Mouse (Mus musculus) stomach, embryonic 16.5 days (tissue): ENCODE results near the gene Mrpl33. TPM values are rescaled to one million over a fixed set of nuclear protein-coding genes. Genes with fewer than 3 reads are reported as not detected.

Experiments
- ATAC-seq: fragments of 200-750 bp; cut with Nextera tagmentation; 2 replicates; pipeline ENCODE4 v1.8.0; 2017; ENCODE audit warnings: moderate number of reproducible peaks, moderate TSS enrichment; ENCODE audit not compliant: insufficient read depth, low FRiP score
- H3K27ac ChIP-seq: fragments of 300-500 bp; sonication (generic); 2 replicates; pipeline ENCODE4 v1.5.1; 2014; ENCODE audit warnings: low read length
- H3K27me3 ChIP-seq: fragments of 300-500 bp; sonication (generic); 2 replicates; pipeline ENCODE4 v1.6.1; 2014; ENCODE audit warnings: low read length, control low read depth, mixed read lengths; ENCODE audit not compliant: control insufficient read depth, insufficient read depth
- H3K36me3 ChIP-seq: fragments of 300-500 bp; sonication (generic); 2 replicates; pipeline ENCODE4 v1.6.1; 2014; ENCODE audit warnings: low read length; ENCODE audit not compliant: control insufficient read depth, insufficient read depth
- H3K4me1 ChIP-seq: fragments of 300-500 bp; sonication (generic); 2 replicates; pipeline ENCODE4 v1.6.1; 2014; ENCODE audit warnings: low read length, control low read depth, mixed read lengths; ENCODE audit not compliant: control insufficient read depth, insufficient read depth
- H3K4me2 ChIP-seq: fragments of 300-500 bp; sonication (generic); 2 replicates; pipeline ENCODE4 v1.6.1; 2014; ENCODE audit warnings: low read depth, low read length, mixed read lengths
- H3K4me3 ChIP-seq: fragments of 300-500 bp; sonication (generic); replicated peaks from 2 replicates; pipeline ENCODE4 v1.5.1; 2014; ENCODE audit warnings: mild to moderate bottlenecking, low read length
- H3K9ac ChIP-seq: fragments of 300-500 bp; sonication (generic); 2 replicates; pipeline ENCODE4 v1.6.1; 2014; ENCODE audit warnings: low read length
- H3K9me3 ChIP-seq: fragments of 300-500 bp; sonication (generic); replicated peaks from 2 replicates; pipeline ENCODE4 v1.6.1; 2016; ENCODE audit warnings: low read length, control low read depth; ENCODE audit not compliant: control insufficient read depth
- WGBS: fragments of 180-500 bp; shearing (Covaris S2); extraction: QIAGEN DNeasy Blood & Tissue Kit; methylation state at CpG from one replicate; pipeline ENCODE4 v1.1.7; 2014; 5-methylcytosine and 5-hydroxymethylcytosine counted together
- microRNA-seq: library from miRNA; unstranded; fragments of <30 nt; microRNA quantifications from one replicate; pipeline ENCODE4, GENCODE M21; 2016
- polyA plus RNA-seq: library from polyadenylated mRNA; unstranded; fragments of >200 nt; fragmentation: Nextera tagmentation; extraction: Ambion mirVana; gene quantifications from 2 replicates; pipeline ENCODE4 v1.2.1, GENCODE M21; 2015

The Mrpl33 gene
- polyA plus RNA-seq, 1 experiment from 2014 or later: 319 TPM

GRCm38 (mm10) chr5:31713280-31713711 is 116.6 kb downstream of the Mrpl33 start:
- Histone ChIP-seq H3K27me3 (no peaks in the 10 kb centered on the region), H3K4me2 (peak overlapping the region; percentile 24; the same call in 1 of the 2 replicates), H3K9me3 (0 out of 2 replicates have a peak, but pooled peaks cover 3% of the 10 kb centered on the region), H3K9ac (no peak overlapping the region), H3K36me3 (no peaks in the 10 kb centered on the region), H3K27ac (peak overlapping the region; percentile 99), H3K4me3 (no peak overlapping the region), H3K4me1 (peaks cover 5% of the 10 kb centered on the region)
- WGBS: 53% methylated on average over 2 of the region's 2 CpGs
- peak; percentile 95 for ATAC-seq

GRCm38 (mm10) chr5:31713841-31714264 is 117.1 kb downstream of the Mrpl33 start:
- H3K4me2 ChIP-seq: peak overlapping the region; percentile 24; the same call in 1 of the 2 replicates

More at GRCm38 (mm10) chr5:31713841-31714264, 117.1 kb downstream of the Mrpl33 start:
- Histone ChIP-seq H3K27ac (peak overlapping the region; percentile 99), H3K27me3 (no peaks in the 10 kb centered on the region), H3K36me3 (no peaks in the 10 kb centered on the region), H3K9me3 (0 out of 2 replicates have a peak, but pooled peaks cover 3% of the 10 kb centered on the region), H3K9ac (peak overlapping the region; percentile 56), H3K4me1 (peaks cover 5% of the 10 kb centered on the region), H3K4me3 (no peak overlapping the region)
- ATAC-seq: peak; percentile 41
- 51% methylated on average over 5 of the region's 5 CpGs for WGBS

Small RNA genes lying within 50 kb of the gene (microRNA-seq; reads per million reads assigned to microRNA genes)
- not detected for gene Mir3473e

Other genes starting within 250 kb of the Mrpl33 start
- gene Zfp512, start 144.5 kb upstream of the Mrpl33 start, polyA plus RNA-seq: 40.6 and 42.9 TPM in 2 replicates
- not detected in 2 replicates for gene 4930548H24Rik, start 111.2 kb upstream of the Mrpl33 start, polyA plus RNA-seq
- gene Gpn1, start 102.2 kb upstream of the Mrpl33 start, polyA plus RNA-seq: 49.2 and 52.9 TPM in 2 replicates
- 24.0 and 26.2 TPM in 2 replicates for gene Slc4a1ap, start 69.9 kb upstream of the Mrpl33 start, polyA plus RNA-seq
- gene Supt7l, start 69.1 kb upstream of the Mrpl33 start, polyA plus RNA-seq: 18.3 and 21.9 TPM in 2 replicates
- gene Rbks, start 100.7 kb downstream of the Mrpl33 start, polyA plus RNA-seq: 7.4 and 8.6 TPM in 2 replicates
- 62.6 and 64.2 TPM in 2 replicates for gene Babam2, start 100.7 kb downstream of the Mrpl33 start, polyA plus RNA-seq